Mouse (Mus musculus): ENCODE data around the gene Rnf144a. TPM values are rescaled to one million over a fixed set of nuclear protein-coding genes. Genes with fewer than 3 reads are reported as not detected.

The Rnf144a gene
- polyA plus RNA-seq, 1 experiment from 2014 or later, result 3.1 TPM

DNA sequence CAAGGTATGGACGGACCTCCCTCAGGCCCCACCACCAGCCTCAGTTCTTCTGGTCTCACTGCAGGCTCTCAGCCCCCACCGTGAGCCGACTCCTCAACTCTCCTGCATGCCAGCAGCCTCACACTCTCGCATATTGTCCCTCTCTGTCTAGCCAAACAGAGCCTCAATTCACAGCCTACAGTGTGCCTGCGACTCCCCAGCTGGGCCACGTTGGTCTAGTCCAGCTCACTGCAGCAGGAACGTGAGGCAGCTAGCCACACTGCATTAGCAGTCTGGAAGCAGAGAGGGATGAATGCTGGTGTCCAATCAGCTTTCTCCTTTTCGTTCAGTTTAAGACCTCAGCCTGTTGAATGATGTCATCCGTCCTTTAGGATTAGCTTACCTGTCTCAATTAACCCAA, 28.1 kb downstream of the Rnf144a start:
- Histone ChIP-seq H3K27ac (no peak overlapping the region), H3K4me3 (no peak overlapping the region), H3K4me2 (no peak overlapping the region), H3K27me3 (replicated peaks) (no peaks in the 10 kb centered on the region), H3K9me3 (replicated peaks) (no peaks in the 10 kb centered on the region), H3K4me1 (no peaks in the 10 kb centered on the region), H3K36me3 (no peaks in the 10 kb centered on the region), H3K9ac (no peak overlapping the region)
- no peak for ATAC-seq
- WGBS (ENCODE audit: insufficient replicate concordance), result 71% methylated on average over 9 of the region's 9 CpGs

GRCm38 (mm10) chr12:26386189-26386588, 28.9 kb downstream of the Rnf144a start:
- Histone ChIP-seq H3K27me3 (replicated peaks) (no peaks in the 10 kb centered on the region), H3K4me1 (no peaks in the 10 kb centered on the region), H3K4me3 (no peak overlapping the region), H3K9ac (no peak overlapping the region), H3K27ac (no peak overlapping the region), H3K4me2 (no peak overlapping the region), H3K9me3 (replicated peaks) (no peaks in the 10 kb centered on the region), H3K36me3 (no peaks in the 10 kb centered on the region)
- 62% methylated on average over 2 of the region's 2 CpGs for WGBS (ENCODE audit: insufficient replicate concordance)
- ATAC-seq, result no peak

DNA sequence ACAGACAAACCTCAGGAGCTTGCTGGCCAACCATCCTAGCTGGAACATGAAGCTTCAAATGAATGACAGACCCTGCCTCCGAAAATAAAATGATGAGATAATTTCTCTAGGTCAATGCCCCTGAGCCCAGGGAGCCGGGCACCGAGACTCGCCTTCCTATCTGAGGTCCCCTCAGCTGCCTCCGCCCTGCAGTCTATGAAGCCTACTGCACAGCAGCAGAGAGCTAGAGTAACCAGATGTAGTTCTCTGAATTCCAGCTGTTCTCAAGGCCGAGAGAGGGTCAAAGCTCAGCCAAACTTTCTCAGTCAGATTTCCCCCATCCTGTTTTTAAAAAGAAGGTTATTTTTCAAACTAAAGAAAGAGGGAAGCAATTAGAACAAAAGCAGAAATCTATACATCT, 29.3 kb downstream of the Rnf144a start:
- Histone ChIP-seq H3K9me3 (replicated peaks) (no peaks in the 10 kb centered on the region), H3K4me3 (no peak overlapping the region), H3K4me2 (no peak overlapping the region), H3K27me3 (replicated peaks) (no peaks in the 10 kb centered on the region), H3K27ac (no peak overlapping the region), H3K4me1 (no peaks in the 10 kb centered on the region), H3K36me3 (no peaks in the 10 kb centered on the region), H3K9ac (no peak overlapping the region)
- no peak for ATAC-seq
- 57% methylated on average over 6 of the region's 6 CpGs for WGBS (ENCODE audit: insufficient replicate concordance)

DNA sequence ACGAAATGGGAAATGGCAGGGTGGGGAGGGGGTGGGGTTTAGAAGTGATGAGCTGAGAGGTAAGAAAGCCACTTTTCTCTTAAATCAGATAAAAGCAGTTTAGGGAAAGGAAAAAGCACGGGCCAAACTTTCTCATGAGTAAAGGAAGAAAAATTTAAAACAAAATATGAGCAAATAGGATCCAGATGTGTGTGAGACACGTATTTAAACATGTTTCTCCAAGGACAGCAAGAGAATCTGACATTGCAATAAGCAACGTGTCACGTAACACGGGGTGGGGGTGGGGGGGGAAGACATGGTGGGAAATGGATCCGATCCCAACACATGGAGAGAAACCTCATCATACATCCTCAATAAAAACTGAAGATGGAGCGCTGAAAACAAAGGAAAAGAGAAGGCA, 33.3 kb downstream of the Rnf144a start:
- Histone ChIP-seq H3K4me3 (no peak overlapping the region), H3K4me1 (no peaks in the 10 kb centered on the region), H3K27me3 (replicated peaks) (no peaks in the 10 kb centered on the region), H3K9me3 (replicated peaks) (no peaks in the 10 kb centered on the region), H3K9ac (no peak overlapping the region), H3K36me3 (no peaks in the 10 kb centered on the region), H3K4me2 (no peak overlapping the region), H3K27ac (no peak overlapping the region)
- no peak for ATAC-seq
- 75% methylated on average over 8 of the region's 8 CpGs for WGBS (ENCODE audit: insufficient replicate concordance)

- Histone ChIP-seq H3K4me1 (no peaks in the 10 kb centered on the region), H3K9ac (no peak overlapping the region), H3K4me3 (no peak overlapping the region), H3K27ac (no peak overlapping the region), H3K9me3 (replicated peaks) (no peaks in the 10 kb centered on the region), H3K27me3 (replicated peaks) (no peaks in the 10 kb centered on the region), H3K36me3 (no peaks in the 10 kb centered on the region), H3K4me2 (no peak overlapping the region)
- 61% methylated on average over 7 of the region's 7 CpGs for WGBS (ENCODE audit: insufficient replicate concordance)
- ATAC-seq, result no peak
These were observed 35.3 kb downstream of the Rnf144a start for GRCm38 (mm10) chr12:26379797-26380196.

- Histone ChIP-seq H3K4me2 (no peak overlapping the region), H3K27me3 (replicated peaks) (no peaks in the 10 kb centered on the region), H3K4me3 (no peak overlapping the region), H3K4me1 (no peaks in the 10 kb centered on the region), H3K36me3 (no peaks in the 10 kb centered on the region), H3K27ac (no peak overlapping the region), H3K9me3 (replicated peaks) (no peaks in the 10 kb centered on the region), H3K9ac (no peak overlapping the region)
- no peak for ATAC-seq
- WGBS (ENCODE audit: insufficient replicate concordance), result 74% methylated on average over 7 of the region's 7 CpGs
These were observed 37.4 kb downstream of the Rnf144a start for GRCm38 (mm10) chr12:26377691-26378090.

DNA sequence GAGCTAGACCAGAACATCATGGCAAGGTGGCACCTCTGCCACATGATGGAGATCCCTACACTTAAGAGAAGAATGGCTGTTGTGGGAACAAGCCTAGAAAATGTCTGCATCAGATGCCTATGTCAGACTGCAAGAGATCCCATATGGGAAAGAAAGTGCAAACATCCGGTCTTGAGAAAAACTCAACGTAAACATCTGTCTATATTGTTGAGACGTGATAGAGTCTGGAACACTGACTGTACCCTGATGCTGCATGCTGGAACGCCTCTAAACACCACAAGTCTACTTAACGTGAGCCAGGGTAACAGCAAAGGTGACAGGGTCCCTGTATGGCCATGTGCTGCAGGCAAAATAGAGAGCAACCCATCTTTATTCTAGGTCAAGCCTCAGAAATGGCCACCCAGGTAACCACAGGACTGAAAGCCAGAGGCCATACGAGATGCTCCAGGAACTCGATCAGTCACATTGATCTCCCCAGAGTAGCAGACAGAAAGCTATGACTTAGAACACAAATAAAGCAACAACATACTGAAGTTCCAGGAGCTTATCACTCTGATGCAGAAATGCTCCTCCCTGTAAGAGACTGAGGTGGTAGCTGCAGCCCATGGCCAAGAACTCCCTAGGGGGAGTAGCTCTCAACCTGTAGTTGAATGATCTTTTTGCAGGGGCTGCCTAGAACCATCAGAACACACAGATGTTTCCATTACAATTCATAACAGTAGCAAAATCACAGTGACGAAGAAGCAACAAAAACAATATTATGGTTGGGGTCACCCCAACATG, 38.3 kb downstream of the Rnf144a start:
- no peak for ATAC-seq
- Histone ChIP-seq H3K9me3 (replicated peaks) (no peaks in the 10 kb centered on the region), H3K4me1 (no peaks in the 10 kb centered on the region), H3K27me3 (replicated peaks) (no peaks in the 10 kb centered on the region), H3K4me2 (no peak overlapping the region), H3K9ac (no peak overlapping the region), H3K4me3 (no peak overlapping the region), H3K36me3 (no peaks in the 10 kb centered on the region), H3K27ac (no peak overlapping the region)
- WGBS (ENCODE audit: insufficient replicate concordance), result 73% methylated on average over 8 of the region's 8 CpGs

- Histone ChIP-seq H3K36me3 (no peaks in the 10 kb centered on the region), H3K27ac (no peak overlapping the region), H3K27me3 (replicated peaks) (no peaks in the 10 kb centered on the region), H3K4me2 (no peak overlapping the region), H3K4me1 (no peaks in the 10 kb centered on the region), H3K4me3 (no peak overlapping the region), H3K9me3 (replicated peaks) (no peaks in the 10 kb centered on the region), H3K9ac (no peak overlapping the region)
- ATAC-seq, result no peak
- 77% methylated on average over 7 of the region's 7 CpGs for WGBS (ENCODE audit: insufficient replicate concordance)
These were observed 41.3 kb downstream of the Rnf144a start for GRCm38 (mm10) chr12:26373721-26374120.

DNA sequence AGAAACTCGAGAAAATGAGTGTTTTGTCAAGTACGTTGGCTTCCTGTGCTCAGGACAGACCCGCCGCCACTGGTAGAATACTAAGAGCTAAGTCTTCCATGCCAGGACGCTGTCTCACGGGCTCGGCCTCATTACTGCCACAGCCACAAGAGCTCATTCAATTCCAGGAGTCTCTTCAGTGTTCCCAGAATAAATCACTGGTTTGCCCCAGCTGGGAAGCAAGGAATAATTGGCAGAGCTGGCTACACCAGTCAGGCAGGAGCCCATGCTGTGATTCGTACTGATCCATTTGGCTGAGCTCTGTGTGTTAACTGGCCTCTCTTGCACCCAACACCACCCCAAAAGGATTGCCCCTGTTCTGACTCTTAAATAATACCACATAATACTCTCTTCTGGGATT, 45.0 kb downstream of the Rnf144a start:
- H3K9ac ChIP-seq, result no peak overlapping the region
- no peaks in the 10 kb centered on the region for H3K36me3 ChIP-seq
- H3K27me3 ChIP-seq (replicated peaks), result no peaks in the 10 kb centered on the region
- H3K4me1 ChIP-seq, result no peaks in the 10 kb centered on the region
- no peak overlapping the region for H3K4me3 ChIP-seq
- 72% methylated on average over 8 of the region's 8 CpGs for WGBS (ENCODE audit: insufficient replicate concordance)
- H3K27ac ChIP-seq, result no peak overlapping the region
- no peaks in the 10 kb centered on the region for H3K9me3 ChIP-seq (replicated peaks)
- H3K4me2 ChIP-seq, result no peak overlapping the region
- ATAC-seq, result no peak

- H3K9ac ChIP-seq, result no peak overlapping the region
- no peak overlapping the region for H3K4me2 ChIP-seq
- H3K4me1 ChIP-seq, result no peaks in the 10 kb centered on the region
- no peaks in the 10 kb centered on the region for H3K9me3 ChIP-seq (replicated peaks)
- ATAC-seq, result no peak
- WGBS (ENCODE audit: insufficient replicate concordance), result 73% methylated on average over 2 of the region's 2 CpGs
- no peak overlapping the region for H3K4me3 ChIP-seq
- H3K27me3 ChIP-seq (replicated peaks), result no peaks in the 10 kb centered on the region
- H3K27ac ChIP-seq, result no peak overlapping the region
- no peaks in the 10 kb centered on the region for H3K36me3 ChIP-seq
These were observed 47.7 kb downstream of the Rnf144a start for GRCm38 (mm10) chr12:26367361-26367760.

GRCm38 (mm10) chr12:26366372-26366771, 48.7 kb downstream of the Rnf144a start:
- H3K9ac ChIP-seq, result no peak overlapping the region
- H3K27me3 ChIP-seq (replicated peaks), result no peaks in the 10 kb centered on the region
- H3K4me3 ChIP-seq, result no peak overlapping the region
- H3K9me3 ChIP-seq (replicated peaks), result no peaks in the 10 kb centered on the region
- H3K4me1 ChIP-seq, result no peaks in the 10 kb centered on the region
- 58% methylated on average over 4 of the region's 4 CpGs for WGBS (ENCODE audit: insufficient replicate concordance)
- no peak overlapping the region for H3K4me2 ChIP-seq
- no peak overlapping the region for H3K27ac ChIP-seq
- ATAC-seq, result no peak
- H3K36me3 ChIP-seq, result no peaks in the 10 kb centered on the region

DNA sequence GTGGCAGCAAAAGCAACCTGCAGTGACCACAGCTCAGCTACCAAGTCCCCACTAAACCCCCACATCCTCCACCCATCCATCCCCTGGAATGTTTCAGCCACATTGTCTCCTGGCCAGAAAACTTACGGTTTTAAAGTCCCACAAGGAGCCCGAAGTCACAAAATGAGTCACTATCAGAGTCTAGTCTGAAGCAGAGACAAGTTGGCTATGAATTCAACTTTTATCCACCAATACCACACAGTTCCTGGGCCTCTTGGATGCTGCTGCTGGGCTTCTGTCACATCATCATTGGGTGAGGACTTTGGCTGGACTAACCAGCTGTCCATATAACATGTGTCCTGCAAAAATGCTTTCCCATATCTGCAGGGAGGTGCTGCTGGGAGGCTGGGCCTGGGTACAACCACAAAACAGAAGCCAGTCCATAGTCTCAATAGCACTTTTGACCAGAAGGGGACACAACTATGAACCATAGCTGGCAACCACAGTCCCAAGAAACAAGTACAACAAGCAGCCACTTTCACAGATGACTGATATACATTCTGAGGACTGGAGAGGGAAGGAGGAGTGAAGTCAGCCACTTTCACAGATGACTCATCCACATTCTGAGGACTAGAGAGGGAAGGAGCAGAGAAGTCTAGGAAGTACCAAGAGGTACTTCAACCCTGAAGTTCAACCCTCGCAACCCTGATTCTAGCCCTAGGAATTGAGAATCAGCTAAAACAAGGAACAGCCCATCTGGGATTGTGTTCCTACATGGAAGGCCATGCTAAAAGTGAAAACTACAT, 49.3 kb downstream of the Rnf144a start:
- no peak overlapping the region for H3K27ac ChIP-seq
- no peak overlapping the region for H3K4me2 ChIP-seq
- H3K4me3 ChIP-seq, result no peak overlapping the region
- no peaks in the 10 kb centered on the region for H3K4me1 ChIP-seq
- WGBS (ENCODE audit: insufficient replicate concordance), result 77% methylated on average over 3 of the region's 3 CpGs
- ATAC-seq, result no peak
- H3K9me3 ChIP-seq (replicated peaks), result no peaks in the 10 kb centered on the region
- no peaks in the 10 kb centered on the region for H3K27me3 ChIP-seq (replicated peaks)
- no peaks in the 10 kb centered on the region for H3K36me3 ChIP-seq
- H3K9ac ChIP-seq, result no peak overlapping the region
